Mouse (Mus musculus): Measurements from ENCODE around the gene Pip4k2b. TPM values are rescaled to one million over a fixed set of nuclear protein-coding genes. Genes with fewer than 3 reads are reported as not detected.

The Pip4k2b gene
- total and polyA plus RNA-seq, 3 experiments, result 23.3 to 44.0 (median 30.8) TPM

GRCm38 (mm10) chr11:97739155-97739554 lies 5.3 kb downstream of the Pip4k2b start:
- H3K27me3 ChIP-seq (replicated peaks), result no peaks in the 10 kb centered on the region
- H3K4me3 ChIP-seq (replicated peaks in 1 of 3; ENCODE audit: low read depth in 2 of 3, low read length in 2 of 3, poor library complexity in 1 of 3), result no peak overlapping the region
- H3K4me1 ChIP-seq (ENCODE audit: control insufficient read depth in 1 of 2, insufficient read depth in 2 of 2), result peaks cover 6 to 28% of the 10 kb centered on the region in 2 experiments
- DNase-seq (ENCODE audit: extremely low read depth), result no peak
- in situ Hi-C loops (cut with MboI; ENCODE audit: low pct_ligation_motif_present, low pct_unique_long_range_greater_than_20kb, low sequenced_read_pairs) (loop anchor here (5.0 kb wide), 1 partner anchor 37 kb away; the partner anchor contains the start of genes Pcgf2 and Psmb3), dilution Hi-C loops (cut with MboI; ENCODE audit: extremely low pct_ligation_motif_present, extremely low pct_unique_long_range_greater_than_20kb, low sequenced_read_pairs) (no loop called here)
- H3K79me2 ChIP-seq (replicated peaks; ENCODE audit: control insufficient read depth, extremely low read depth, insufficient read depth, poor library complexity, severe bottlenecking), result peaks cover 38% of the 10 kb centered on the region
- peaks cover 2% of the 10 kb centered on the region for H3K9me3 ChIP-seq (replicated peaks; ENCODE audit: low read length)
- no peak overlapping the region for H3K27ac ChIP-seq (ENCODE audit: insufficient read depth, low read depth)
- no peak overlapping the region for H3K4me2 ChIP-seq (ENCODE audit: insufficient read depth, low read depth, poor library complexity, severe bottlenecking)
- no peak overlapping the region for H3K9ac ChIP-seq (ENCODE audit: insufficient read depth, low read depth)
- TF ChIP-seq MAZ (IDR thresholded peaks at IDR 0.05; ENCODE audit: low read depth, low read length), result no peak
- no peak for TF ChIP-seq USF1 (IDR thresholded peaks at IDR 0.05; ENCODE audit: low read depth, low read length)
- TF ChIP-seq TBP (conservative IDR thresholded peaks at IDR 0.05; ENCODE audit: low read depth, low read length), result no peak
- TF ChIP-seq POLR2AphosphoS2 (IDR thresholded peaks at IDR 0.05; ENCODE audit: low read depth, low read length), result no peak
- TF ChIP-seq ETS1 (conservative IDR thresholded peaks at IDR 0.05; ENCODE audit: low read depth, low read length), result no peak
- TF ChIP-seq NELFE (IDR thresholded peaks at IDR 0.05; ENCODE audit: low read depth, low read length), result no peak
- TF ChIP-seq SIN3A (IDR thresholded peaks at IDR 0.05; ENCODE audit: low read length), result no peak
- TF ChIP-seq RCOR1 (conservative IDR thresholded peaks at IDR 0.05; ENCODE audit: low read depth, low read length), result no peak
- TF ChIP-seq UBTF (IDR thresholded peaks at IDR 0.05; ENCODE audit: low read depth, low read length), result no peak
- TF ChIP-seq ZMIZ1 (IDR thresholded peaks at IDR 0.05; ENCODE audit: low read depth, low read length), result no peak
- TF ChIP-seq CTCF (conservative IDR thresholded peaks at IDR 0.05 in 1 of 2, IDR thresholded peaks at IDR 0.05 in 1 of 2; ENCODE audit: low read depth in 2 of 2, low read length in 2 of 2), result peak in 1 of 2 experiments; percentile 45; a peak in 2 of 4 replicates
- TF ChIP-seq PAX5 (IDR thresholded peaks at IDR 0.05; ENCODE audit: low read length), result no peak
- TF ChIP-seq MXI1 (IDR thresholded peaks at IDR 0.05; ENCODE audit: low read depth, low read length), result no peak
- no peak for TF ChIP-seq NRF1 (IDR thresholded peaks at IDR 0.05; ENCODE audit: low read depth, low read length)
- TF ChIP-seq TCF12 (IDR thresholded peaks at IDR 0.05; ENCODE audit: low read depth, low read length), result no peak
- no peak for TF ChIP-seq CHD1 (IDR thresholded peaks at IDR 0.05; ENCODE audit: low read depth, low read length)
- no peak for TF ChIP-seq JUND (conservative IDR thresholded peaks at IDR 0.05; ENCODE audit: low read depth, low read length)
- peak; percentile 30 for TF ChIP-seq RAD21 (IDR thresholded peaks at IDR 0.05; ENCODE audit: low read depth, low read length)
- TF ChIP-seq CHD2 (IDR thresholded peaks at IDR 0.05; ENCODE audit: low read length), result no peak
- no peak for TF ChIP-seq GABPA (IDR thresholded peaks at IDR 0.05; ENCODE audit: insufficient replicate concordance, low read depth, low read length)
- TF ChIP-seq USF2 (conservative IDR thresholded peaks at IDR 0.05; ENCODE audit: low read depth, low read length), result no peak
- TF ChIP-seq MAFK (IDR thresholded peaks at IDR 0.05; ENCODE audit: insufficient replicate concordance, low read length), result no peak
- peak; percentile 8 for TF ChIP-seq SMC3 (IDR thresholded peaks at IDR 0.05; ENCODE audit: low read depth, low read length)
- TF ChIP-seq HCFC1 (IDR thresholded peaks at IDR 0.05; ENCODE audit: low read depth, low read length), result no peak
- TF ChIP-seq MEF2A (IDR thresholded peaks at IDR 0.05; ENCODE audit: borderline replicate concordance, low read depth, low read length), result no peak
- H3K36me3 ChIP-seq (replicated peaks in 1 of 2; ENCODE audit: control insufficient read depth in 1 of 2, insufficient read depth in 1 of 2, low read length in 1 of 2), result peaks cover 0 to 42% of the 10 kb centered on the region in 2 experiments
